Mouse (Mus musculus): ENCODE data around the gene Arl6.

GRCm38 (mm10) chr16:59683434-59683833 is 44.2 kb upstream of the Arl6 start:
- TF ChIP-seq CTCF (IDR thresholded peaks at IDR 0.05; ENCODE audit: low read depth, low read length) (peak; percentile 48; the same call in 1 of the 2 replicates), POLR2A (IDR thresholded peaks at IDR 0.05; ENCODE audit: borderline replicate concordance, low read depth, low read length) (no peak)

All from bone marrow macrophage, adult 2 months (primary cell).